Mouse (Mus musculus) kidney, adult 2 months (tissue): ENCODE results near the gene Tfec.

Experiments used
- CTCF ChIP-seq: fragments of 200-500 bp; conservative IDR thresholded peaks from 2 replicates; pipeline ENCODE4 v1.5.1; 2011; ENCODE audit warnings: low read depth, mild to moderate bottlenecking, control low read depth, low read length, moderate library complexity, mixed read lengths; ENCODE audit not compliant: insufficient read depth, insufficient read length
- POLR2A ChIP-seq: fragments of 200-500 bp; IDR thresholded peaks from one replicate; pipeline ENCODE4 v1.6.1; 2011; ENCODE audit warnings: low read depth, low read length, control low read depth

DNA sequence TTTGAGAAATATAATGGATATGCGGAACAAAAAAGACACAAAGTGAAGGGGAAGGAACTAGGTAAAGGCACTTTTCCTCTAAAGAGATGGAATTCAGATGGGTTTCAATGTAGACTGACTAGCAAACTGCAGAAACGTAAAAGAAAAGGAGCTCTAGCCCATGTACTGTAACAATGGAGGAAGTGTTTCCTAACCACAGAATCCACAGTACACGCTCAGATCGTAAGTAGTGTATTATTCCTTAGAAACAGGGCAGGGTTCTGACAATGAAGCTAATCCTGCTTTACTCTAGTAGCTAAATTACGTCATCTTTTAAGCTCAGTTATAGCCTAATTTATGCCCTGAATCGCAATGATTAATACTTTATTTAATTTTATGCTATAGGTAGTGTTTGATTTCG lies 51.7 kb downstream of the Tfec start:
- TF ChIP-seq POLR2A (no peak), CTCF (no peak)
